Mouse (Mus musculus): ENCODE data around the gene Zbtb14. TPM values are rescaled to one million over a fixed set of nuclear protein-coding genes. Genes with fewer than 3 reads are reported as not detected.

Zbtb14 gene
- polyA plus RNA-seq, 1 experiment from 2014 or later, result 24.4 TPM

GRCm38 (mm10) chr17:69416163-69416562, 33.3 kb downstream of the Zbtb14 start:
- Histone ChIP-seq H3K27me3 (no peaks in the 10 kb centered on the region), H3K27ac (no peak overlapping the region), H3K9me3 (no peaks in the 10 kb centered on the region), H3K4me1 (no peaks in the 10 kb centered on the region), H3K36me3 (no peaks in the 10 kb centered on the region), H3K4me2 (peak overlapping the region; percentile 74), H3K9ac (peak overlapping the region; percentile 91), H3K4me3 (peak overlapping the region; percentile 84)
- no peak for ATAC-seq (ENCODE audit: insufficient number of reproducible peaks, insufficient read depth, low FRiP score, low TSS enrichment, low read depth)

DNA sequence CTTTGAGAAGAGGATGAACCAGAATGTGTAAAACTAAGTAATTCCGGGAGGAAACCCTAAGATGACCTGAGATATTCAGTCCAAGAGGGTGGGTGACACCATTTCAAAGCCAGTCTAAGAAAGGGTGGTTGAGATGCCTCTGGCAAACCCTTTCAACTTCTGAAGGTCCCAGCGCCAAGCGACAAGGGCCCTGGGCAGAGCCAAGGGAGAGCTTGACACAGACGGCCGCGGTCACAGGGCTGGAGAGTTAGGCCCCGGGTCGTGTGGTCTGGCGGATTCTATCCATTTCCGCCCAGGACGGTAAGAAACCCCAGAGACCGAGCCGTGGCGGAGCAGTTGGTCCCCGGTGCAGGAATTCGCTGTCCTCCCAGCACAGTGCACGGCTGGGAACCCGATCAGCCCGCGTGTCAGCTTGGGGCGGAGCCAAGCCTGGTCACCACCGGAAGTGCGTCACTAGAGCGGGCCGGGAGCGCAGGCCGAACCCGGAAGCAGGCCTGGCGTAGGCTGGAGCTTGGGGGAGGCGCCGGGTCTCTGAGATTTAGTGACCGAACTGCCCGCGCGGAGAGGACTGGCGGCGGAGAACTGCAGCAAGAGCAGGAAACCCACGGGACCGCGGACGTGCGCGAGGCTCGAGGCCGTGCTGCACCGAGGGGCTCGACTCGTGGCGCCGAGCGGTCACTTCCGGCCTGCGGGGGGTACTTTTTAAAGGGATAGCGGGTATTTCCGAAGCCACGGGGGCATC, 34.2 kb downstream of the Zbtb14 start:
- Histone ChIP-seq H3K4me3 (peak overlapping the region; percentile 84), H3K9me3 (no peaks in the 10 kb centered on the region), H3K4me2 (peak overlapping the region; percentile 74), H3K27me3 (no peaks in the 10 kb centered on the region), H3K36me3 (no peaks in the 10 kb centered on the region), H3K4me1 (no peaks in the 10 kb centered on the region), H3K27ac (peak overlapping the region; percentile 95), H3K9ac (peak overlapping the region; percentile 91)
- peak; percentile 99 for ATAC-seq (ENCODE audit: insufficient number of reproducible peaks, insufficient read depth, low FRiP score, low TSS enrichment, low read depth)
- WGBS, result under 1% methylated on average over 56 of the region's 56 CpGs

- H3K27me3 ChIP-seq, result no peaks in the 10 kb centered on the region
- ATAC-seq (ENCODE audit: insufficient number of reproducible peaks, insufficient read depth, low FRiP score, low TSS enrichment, low read depth), result peak; percentile 26
- WGBS, result 4% methylated on average over 26 of the region's 26 CpGs
- H3K9ac ChIP-seq, result peak overlapping the region; percentile 91
- H3K4me1 ChIP-seq, result no peaks in the 10 kb centered on the region
- peak overlapping the region; percentile 84 for H3K4me3 ChIP-seq
- H3K27ac ChIP-seq, result peak overlapping the region; percentile 95
- H3K4me2 ChIP-seq, result peak overlapping the region; percentile 74
- no peaks in the 10 kb centered on the region for H3K36me3 ChIP-seq
- no peaks in the 10 kb centered on the region for H3K9me3 ChIP-seq
Observed at GRCm38 (mm10) chr17:69417724-69418373, 35.0 kb downstream of the Zbtb14 start.

DNA sequence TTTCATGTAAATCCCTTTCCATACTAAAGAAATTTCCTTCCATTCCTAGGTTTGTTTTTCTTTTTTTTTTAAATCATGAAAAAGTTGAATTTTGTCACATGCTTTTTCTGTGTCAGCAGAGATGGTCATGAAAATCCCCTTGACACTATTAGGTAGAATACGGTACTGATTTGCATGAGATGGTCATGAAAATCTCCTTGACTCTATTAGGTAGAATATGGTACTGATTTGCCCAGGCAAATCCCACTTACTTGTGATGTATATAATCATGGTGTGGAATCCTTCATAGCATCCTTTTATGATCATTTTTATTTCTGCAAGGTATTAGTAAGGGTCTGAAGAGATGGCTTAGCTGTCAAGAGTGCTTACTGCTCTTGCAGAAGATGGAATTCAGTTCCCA, 38.7 kb downstream of the Zbtb14 start:
- no peak for ATAC-seq (ENCODE audit: insufficient number of reproducible peaks, insufficient read depth, low FRiP score, low TSS enrichment, low read depth)
- H3K4me1 ChIP-seq, result no peaks in the 10 kb centered on the region
- no peaks in the 10 kb centered on the region for H3K27me3 ChIP-seq
- no peak overlapping the region for H3K4me3 ChIP-seq
- 11% methylated on average over 1 of the region's 1 CpGs for WGBS
- no peak overlapping the region for H3K27ac ChIP-seq
- H3K9ac ChIP-seq, result no peak overlapping the region
- no peaks in the 10 kb centered on the region for H3K9me3 ChIP-seq
- H3K4me2 ChIP-seq, result no peak overlapping the region
- no peaks in the 10 kb centered on the region for H3K36me3 ChIP-seq

DNA sequence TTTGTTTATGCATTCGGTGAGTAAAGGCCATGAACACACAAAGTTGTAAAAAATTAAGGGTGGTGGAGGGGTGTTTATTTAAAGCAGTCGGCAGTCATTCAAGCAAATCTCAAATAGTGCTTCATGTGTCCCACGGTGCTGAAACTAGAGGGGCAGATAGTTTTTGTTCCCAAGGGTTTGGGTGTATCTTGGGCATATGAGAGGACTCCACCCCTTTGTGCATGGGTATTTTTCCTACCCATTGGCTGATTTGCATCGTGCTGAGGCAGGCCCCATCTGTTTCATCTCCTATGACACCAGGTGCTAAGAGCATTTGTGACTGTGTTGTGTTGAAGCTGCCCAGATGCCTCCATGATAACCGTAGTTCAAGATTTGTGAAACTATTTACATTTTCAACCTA, 55.0 kb downstream of the Zbtb14 start:
- H3K9me3 ChIP-seq, result no peaks in the 10 kb centered on the region
- H3K27me3 ChIP-seq, result peaks cover 59% of the 10 kb centered on the region
- H3K4me3 ChIP-seq, result no peak overlapping the region
- no peak overlapping the region for H3K9ac ChIP-seq
- no peak overlapping the region for H3K4me2 ChIP-seq
- 70% methylated on average over 5 of the region's 5 CpGs for WGBS
- H3K4me1 ChIP-seq, result peaks cover 14% of the 10 kb centered on the region
- ATAC-seq (ENCODE audit: insufficient number of reproducible peaks, insufficient read depth, low FRiP score, low TSS enrichment, low read depth), result no peak
- H3K36me3 ChIP-seq, result no peaks in the 10 kb centered on the region
- H3K27ac ChIP-seq, result no peak overlapping the region

GRCm38 (mm10) chr17:69438486-69438885, 55.6 kb downstream of the Zbtb14 start:
- Histone ChIP-seq H3K27ac (no peak overlapping the region), H3K36me3 (no peaks in the 10 kb centered on the region), H3K27me3 (peaks cover 61% of the 10 kb centered on the region), H3K9ac (no peak overlapping the region; the same call in 1 of the 2 replicates), H3K9me3 (no peaks in the 10 kb centered on the region), H3K4me2 (peak overlapping the region; percentile 74), H3K4me3 (peak overlapping the region; percentile 44), H3K4me1 (peaks cover 14% of the 10 kb centered on the region)
- WGBS, result 30% methylated on average over 14 of the region's 14 CpGs
- no peak for ATAC-seq (ENCODE audit: insufficient number of reproducible peaks, insufficient read depth, low FRiP score, low TSS enrichment, low read depth)

DNA sequence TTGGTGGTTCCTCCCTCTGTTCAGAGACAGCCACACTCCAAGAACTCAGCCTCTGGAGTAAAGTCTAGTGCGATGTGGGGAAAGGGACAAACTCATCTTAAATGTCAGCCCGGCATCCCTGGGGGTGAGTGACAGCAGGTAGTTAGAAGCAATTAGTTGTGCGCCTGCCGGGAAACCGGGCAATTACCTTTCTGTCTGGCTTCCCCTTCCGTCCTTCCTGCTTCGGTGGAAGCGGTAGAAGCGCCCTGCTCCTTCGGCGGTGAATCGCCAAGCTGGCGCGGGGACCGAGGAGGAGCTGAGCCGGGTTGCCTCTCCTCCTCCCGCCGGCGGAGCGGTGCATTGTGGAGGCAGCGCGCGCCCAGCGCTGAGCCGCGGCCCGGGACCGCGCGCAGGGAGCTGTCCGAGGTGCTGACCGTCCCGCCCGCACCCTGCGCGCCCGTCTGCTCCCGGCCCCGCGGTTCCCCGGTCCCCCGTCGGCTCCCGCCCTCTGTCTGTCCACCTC, 56.2 kb downstream of the Zbtb14 start, which contains the start of gene Akain1:
Akain1 (plus strand) TSS at position 337 of the 502 bp plus-strand sequence.
- no peaks in the 10 kb centered on the region for H3K9me3 ChIP-seq
- under 1% methylated on average over 40 of the region's 44 CpGs for WGBS
- no peak within 1 kb of the TSS for H3K27ac ChIP-seq
- ATAC-seq (ENCODE audit: insufficient number of reproducible peaks, insufficient read depth, low FRiP score, low TSS enrichment, low read depth), result peak; percentile 86
- H3K9ac ChIP-seq, result peak within 1 kb of the TSS; percentile 36; the same call in 1 of the 2 replicates
- peak within 1 kb of the TSS; percentile 74 for H3K4me2 ChIP-seq
- H3K27me3 ChIP-seq, result peaks cover 63% of the 10 kb centered on the region
- H3K4me3 ChIP-seq, result peak within 1 kb of the TSS; percentile 44
- peaks cover 14% of the 10 kb centered on the region for H3K4me1 ChIP-seq
- H3K36me3 ChIP-seq, result no peaks in the 10 kb centered on the region

GRCm38 (mm10) chr17:69439571-69440480, 57.0 kb downstream of the Zbtb14 start:
- 3% methylated on average over 51 of the region's 52 CpGs for WGBS

More at GRCm38 (mm10) chr17:69439571-69440480, 57.0 kb downstream of the Zbtb14 start:
- Histone ChIP-seq H3K4me3 (peak overlapping the region; percentile 44), H3K4me2 (peak overlapping the region; percentile 74), H3K4me1 (peaks cover 14% of the 10 kb centered on the region), H3K36me3 (no peaks in the 10 kb centered on the region), H3K9ac (no peak overlapping the region), H3K27me3 (peaks cover 63% of the 10 kb centered on the region), H3K9me3 (no peaks in the 10 kb centered on the region), H3K27ac (no peak overlapping the region)
- 0 out of 2 replicates have a peak, but pooled peaks have one; percentile 6 for ATAC-seq (ENCODE audit: insufficient number of reproducible peaks, insufficient read depth, low FRiP score, low TSS enrichment, low read depth)

Other genes with a start within 250 kb of the Zbtb14 start
- gene Akain1, start 56.3 kb downstream of the Zbtb14 start, polyA plus RNA-seq (2015; fragmentation: Nextera tagmentation; extraction: Ambion mirVana), result not detected in 2 replicates

All from embryonic facial prominence, embryonic 13.5 days (tissue).